Mouse (Mus musculus) spleen, embryonic (tissue): ENCODE measurements around the gene Marf1.
"Not testable (repeated sequence)": the region's sequence is repeated elsewhere in the genome, so short reads cannot be mapped to it uniquely, and the experiment has no call there.

Source experiments
- CTCF ChIA-PET: fragments of 350-600 bp; sonication (Branson Sonifier 250); formaldehyde crosslinking; loops from one replicate; lab custom pipeline; 2022; lab: Charles Lee

Marf1 gene

GRCm38 (mm10) chr16:14068701-14069100 lies 94.5 kb downstream of the Marf1 start:
- CTCF ChIA-PET, result not testable (repeated sequence)

GRCm38 (mm10) chr16:14066571-14066970 lies 96.6 kb downstream of the Marf1 start:
- CTCF ChIA-PET, result not testable (repeated sequence)

GRCm38 (mm10) chr16:14059869-14060268 lies 103.3 kb downstream of the Marf1 start:
- CTCF ChIA-PET, result no interaction called here
